Mouse (Mus musculus) T-helper 17 cell (primary cell): Measurements from ENCODE around the gene Rabgap1l.

Experiments
- in situ Hi-C, 2 experiments: fragments of 300-600 bp; cut with MboI, MseI; formaldehyde crosslinking; loops; 1 replicate in 1 of 2; 2 replicates in 1 of 2; pipeline ENCODE4 v1.15.1; 2025; ENCODE audit warnings: high pct_unique_total_duplicates in 2 of 2

The Rabgap1l gene

DNA sequence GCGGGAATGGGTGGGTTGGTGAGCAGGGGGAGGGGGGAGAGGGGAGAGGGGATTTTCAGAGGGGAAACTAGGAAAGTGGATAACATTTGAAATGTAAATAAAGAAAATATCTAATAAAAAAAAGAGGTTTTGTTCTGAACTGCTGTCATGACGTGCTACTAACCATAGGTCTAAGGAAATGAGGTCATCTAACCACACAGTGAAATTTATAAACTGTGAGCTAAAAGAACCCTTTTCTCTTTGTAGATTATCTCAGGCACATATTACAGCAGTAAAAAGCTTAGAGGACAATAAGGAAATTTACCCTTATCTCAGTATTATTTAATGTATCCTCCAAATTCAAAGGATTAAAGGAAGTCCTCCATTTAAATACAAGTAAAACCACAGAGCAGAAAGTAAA lies 396.0 kb downstream of the Rabgap1l start:
- in situ Hi-C loops, result no loop called here

DNA sequence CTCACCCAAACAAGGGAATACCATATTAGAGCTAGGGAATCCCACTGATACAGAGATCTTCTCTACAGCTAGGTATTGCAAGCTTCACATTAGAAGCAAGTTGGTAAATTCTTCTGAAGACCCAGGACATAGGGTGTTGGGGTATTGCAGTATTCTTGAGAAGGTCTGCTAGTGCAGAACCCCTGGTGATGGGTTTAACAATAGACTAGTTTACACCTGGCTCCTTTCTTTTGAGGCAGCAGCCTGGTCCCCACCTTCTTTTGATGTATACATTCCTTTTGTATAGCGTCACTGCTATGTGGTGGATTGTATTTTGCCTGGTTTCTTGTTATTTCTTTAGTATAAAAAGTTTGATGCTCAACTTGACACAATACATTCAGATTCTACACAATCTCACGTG lies 405.6 kb downstream of the Rabgap1l start:
- in situ Hi-C loops, result no loop called here

DNA sequence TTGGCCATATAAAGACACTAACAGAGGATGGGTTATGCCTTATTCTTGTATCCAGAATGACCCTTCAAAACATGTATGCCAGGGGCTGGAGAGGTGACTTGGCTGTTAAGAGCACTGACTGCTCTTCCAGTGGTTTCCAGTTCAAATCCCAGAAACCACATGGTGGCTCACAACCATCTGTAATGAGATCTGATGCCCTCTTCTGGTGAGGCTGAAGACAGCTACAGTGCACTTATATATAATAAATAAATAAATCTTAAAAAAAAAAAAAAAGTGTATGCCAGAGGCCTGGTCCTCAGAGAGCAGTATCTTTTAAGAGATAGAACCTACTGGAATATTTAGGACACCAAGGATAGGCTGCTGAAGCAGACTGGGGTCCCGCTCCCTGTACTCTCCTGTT lies 414.6 kb downstream of the Rabgap1l start:
- in situ Hi-C loops, result loop anchor here in 1 of 2 experiments (10.0 kb wide), 1 partner anchor 134 kb away; no protein-coding TSS in a partner anchor

DNA sequence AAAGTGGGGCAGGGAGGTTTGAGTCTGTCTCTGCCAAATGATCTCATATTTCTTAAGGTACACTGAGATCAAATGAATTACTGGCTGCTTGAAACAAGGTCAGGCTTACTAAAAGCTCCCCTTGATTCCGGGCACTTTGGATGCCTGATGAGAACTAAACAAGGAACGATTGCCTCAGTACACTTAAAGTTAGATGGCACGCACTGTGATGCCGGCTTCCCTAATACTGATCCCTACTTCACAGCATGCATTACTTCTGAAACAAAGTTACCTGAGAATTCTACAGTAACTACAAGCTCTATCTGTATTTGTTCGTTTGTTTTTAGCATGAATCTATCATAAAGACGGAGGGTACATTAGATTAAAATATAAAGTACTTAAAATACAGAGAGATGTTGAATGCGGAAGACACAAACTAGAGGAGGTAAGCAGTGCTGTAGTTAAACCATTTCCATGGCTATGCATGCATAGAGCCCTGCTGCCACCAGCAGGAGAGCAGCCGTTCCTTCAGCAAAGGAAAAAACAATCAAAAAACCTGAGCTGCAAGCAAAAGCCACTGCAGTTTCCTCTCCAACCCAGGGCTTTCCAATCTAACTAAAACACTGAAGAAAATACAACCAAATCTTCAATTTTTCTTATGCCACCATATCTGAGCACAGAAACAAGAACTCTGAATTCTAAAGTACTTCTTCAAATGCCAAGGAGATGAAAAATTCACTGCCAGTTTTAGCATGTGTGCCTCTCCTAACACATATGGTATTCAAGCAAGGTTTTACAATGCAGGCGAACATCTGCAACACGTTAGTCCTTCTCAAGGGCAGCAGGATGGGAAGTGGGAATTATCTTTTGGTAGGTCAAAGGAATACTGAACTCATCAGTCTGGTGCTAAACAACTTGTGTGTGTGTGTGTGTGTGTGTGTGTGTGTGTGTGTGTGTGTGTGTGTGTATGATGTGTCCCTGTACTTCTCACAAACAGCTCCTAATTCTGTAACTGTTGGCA lies 415.4 kb downstream of the Rabgap1l start:
- in situ Hi-C loops, result loop anchor here in 1 of 2 experiments (10.0 kb wide), 1 partner anchor 133 kb away; no protein-coding TSS in a partner anchor

DNA sequence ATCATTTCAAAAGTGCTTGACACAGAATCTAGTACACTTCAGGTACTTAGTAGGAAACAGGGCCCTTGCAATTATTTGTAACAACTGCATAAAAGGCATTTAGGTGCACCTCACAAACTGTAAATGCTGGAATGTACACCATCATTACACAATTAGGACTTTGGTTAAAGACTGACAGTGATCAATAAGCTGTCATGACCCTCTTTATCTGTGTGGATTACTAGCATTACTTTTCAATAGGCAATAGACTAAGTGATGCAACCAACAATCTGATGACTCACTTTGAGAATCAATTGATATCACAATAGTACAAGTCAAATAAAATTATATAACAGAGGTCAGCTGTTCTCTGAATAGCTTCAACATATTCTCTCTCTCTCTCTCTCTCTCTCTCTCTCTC lies 418.5 kb downstream of the Rabgap1l start:
- in situ Hi-C loops, result loop anchor here in 1 of 2 experiments (10.0 kb wide), 1 partner anchor 130 kb away; no protein-coding TSS in a partner anchor

DNA sequence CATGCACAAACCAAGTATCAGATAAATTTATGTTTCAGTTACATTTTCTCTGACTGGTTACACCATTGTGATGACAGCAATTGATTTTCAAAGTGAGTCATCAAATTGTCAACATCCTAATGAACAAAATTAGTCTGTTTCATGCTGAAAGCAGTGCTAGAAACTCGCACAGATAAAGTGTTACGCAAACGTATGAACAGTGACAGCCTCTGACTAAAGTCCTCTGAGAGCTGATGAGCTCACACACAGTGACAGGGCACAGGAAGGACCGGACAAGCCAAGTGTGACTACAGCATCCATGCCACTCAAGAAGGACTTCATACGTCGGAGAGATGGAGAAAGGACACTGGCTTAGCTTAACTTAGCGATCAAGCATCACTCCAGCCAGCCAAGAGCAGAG lies 419.7 kb downstream of the Rabgap1l start:
- in situ Hi-C loops, result loop anchor here in 1 of 2 experiments (10.0 kb wide), 1 partner anchor 129 kb away; no protein-coding TSS in a partner anchor

DNA sequence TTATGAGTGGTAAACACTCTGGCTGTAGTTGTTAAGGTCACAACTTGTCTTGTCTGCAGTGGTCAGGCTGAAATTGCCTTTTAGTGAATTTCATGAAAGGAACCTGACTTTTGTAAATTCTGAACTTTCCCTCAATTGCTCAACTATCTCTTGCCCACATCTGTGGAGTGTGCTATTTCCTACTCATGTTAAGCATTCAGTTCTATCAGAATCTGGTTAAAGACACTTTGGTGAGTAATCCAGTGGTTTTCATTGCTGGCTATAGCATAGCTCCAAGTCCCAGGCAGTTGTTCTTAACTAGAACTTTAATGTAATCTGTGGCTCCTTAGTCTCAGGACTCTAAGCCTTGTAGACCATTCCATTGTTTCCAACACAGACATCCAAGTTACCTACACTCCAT lies 421.3 kb downstream of the Rabgap1l start:
- in situ Hi-C loops, result loop anchor here in 1 of 2 experiments (10.0 kb wide), 1 partner anchor 127 kb away; no protein-coding TSS in a partner anchor

DNA sequence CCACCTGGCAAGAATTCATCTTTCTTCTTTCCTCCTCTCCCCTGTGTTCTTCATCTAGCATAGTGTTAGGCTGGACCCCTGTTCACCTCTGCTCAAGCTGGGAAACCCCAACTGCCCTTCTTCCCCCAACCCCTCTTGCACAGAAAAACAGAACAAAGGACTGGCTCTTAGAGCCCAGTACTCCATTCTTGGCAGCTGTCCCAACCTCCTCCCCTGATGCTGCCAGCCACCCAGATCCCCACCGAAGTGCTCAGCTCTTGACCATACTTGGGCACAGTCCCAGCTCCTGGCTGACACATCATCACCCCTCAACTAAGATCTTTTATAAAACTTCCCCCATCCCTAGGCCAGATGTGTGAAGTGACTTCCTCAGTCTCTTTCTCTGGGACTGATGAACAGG lies 422.5 kb downstream of the Rabgap1l start:
- in situ Hi-C loops, result loop anchor here in 1 of 2 experiments (10.0 kb wide), 1 partner anchor 126 kb away; no protein-coding TSS in a partner anchor

DNA sequence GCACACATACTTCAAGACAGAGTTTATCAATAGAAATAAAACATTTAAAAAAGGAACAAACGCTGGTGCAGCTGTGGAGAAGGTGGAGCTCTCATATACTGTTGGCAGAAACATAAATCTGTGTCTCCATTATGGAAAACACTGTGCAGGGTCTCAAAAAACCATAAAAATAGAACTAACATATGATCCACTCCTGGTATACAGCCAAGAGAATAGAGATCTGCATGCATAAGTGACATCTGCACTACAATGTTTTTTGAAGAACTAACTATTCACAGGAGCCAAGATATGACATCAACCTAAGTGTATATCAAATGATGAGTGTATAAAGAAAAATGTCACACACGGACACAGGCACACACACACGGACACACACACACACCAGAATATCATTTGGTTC lies 426.4 kb downstream of the Rabgap1l start:
- in situ Hi-C loops, result no loop called here

DNA sequence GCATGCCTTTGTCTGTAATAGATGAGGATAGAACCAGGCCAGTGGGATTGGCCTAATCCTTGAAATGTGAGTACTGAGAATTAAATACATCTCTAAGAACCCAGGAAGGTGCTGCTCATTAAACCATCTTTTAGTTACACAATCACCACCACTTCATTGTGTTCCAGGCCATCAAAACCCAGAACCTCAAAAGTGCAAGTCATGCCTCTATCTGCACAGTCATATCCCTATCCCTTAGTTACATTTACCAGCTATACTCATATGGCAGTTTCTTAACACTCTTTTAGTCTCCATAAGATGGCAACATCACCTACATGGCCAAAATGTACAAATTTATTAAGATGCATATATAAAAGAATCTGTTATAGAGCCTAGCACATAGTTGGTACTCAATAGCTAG lies 435.7 kb downstream of the Rabgap1l start:
- in situ Hi-C loops, result no loop called here

DNA sequence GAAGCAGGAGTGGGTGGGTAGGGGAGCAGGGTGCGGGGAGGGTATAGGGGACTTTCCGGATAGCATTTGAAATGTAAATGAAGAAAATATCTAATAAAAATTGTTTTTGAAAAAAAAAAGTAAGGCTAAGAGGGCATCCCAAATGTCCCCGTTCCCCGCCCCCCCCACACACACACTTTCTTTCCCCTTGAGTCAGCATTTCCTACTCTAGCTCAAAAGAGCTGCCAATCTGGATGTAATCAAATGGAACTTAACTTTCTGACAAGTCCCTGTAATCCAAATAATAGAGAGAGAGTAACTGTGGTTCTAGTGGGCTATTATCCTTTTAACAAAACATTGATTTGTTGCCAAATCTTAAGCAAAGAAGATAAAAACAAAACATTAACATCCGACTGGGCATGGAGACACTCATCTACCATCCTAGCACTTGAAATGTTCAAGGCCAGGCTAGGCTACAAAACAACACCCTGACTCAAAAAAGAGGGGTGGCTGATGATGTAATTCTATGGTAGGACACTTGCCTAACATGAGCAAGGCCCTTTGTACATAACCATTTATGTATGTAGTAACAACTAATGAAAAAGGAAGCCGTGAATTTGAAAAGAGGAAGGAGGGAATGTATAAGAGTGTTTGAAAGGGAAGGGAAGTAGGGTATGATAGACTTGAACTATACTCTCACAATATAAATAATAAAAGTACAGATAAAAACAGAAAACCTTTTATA lies 439.1 kb downstream of the Rabgap1l start:
- in situ Hi-C loops, result no loop called here

DNA sequence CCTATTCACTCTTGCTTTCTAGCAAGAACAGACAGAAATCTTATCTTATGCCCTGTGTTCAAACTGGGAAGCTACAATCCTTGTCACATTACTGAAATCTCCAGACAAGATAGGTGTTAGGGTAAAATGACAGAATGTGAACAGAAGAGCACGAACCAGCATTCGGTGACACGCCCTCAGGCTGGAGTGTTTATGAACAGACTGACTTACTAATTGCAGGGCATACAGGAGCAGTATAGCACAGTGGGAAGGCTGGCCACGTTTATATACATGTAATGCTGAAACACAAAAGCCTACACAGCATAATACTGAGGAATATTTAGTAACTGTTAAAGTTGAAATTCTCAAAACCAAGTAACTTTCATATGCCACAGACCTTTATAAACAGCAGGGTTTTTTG lies 440.7 kb downstream of the Rabgap1l start:
- in situ Hi-C loops, result no loop called here

DNA sequence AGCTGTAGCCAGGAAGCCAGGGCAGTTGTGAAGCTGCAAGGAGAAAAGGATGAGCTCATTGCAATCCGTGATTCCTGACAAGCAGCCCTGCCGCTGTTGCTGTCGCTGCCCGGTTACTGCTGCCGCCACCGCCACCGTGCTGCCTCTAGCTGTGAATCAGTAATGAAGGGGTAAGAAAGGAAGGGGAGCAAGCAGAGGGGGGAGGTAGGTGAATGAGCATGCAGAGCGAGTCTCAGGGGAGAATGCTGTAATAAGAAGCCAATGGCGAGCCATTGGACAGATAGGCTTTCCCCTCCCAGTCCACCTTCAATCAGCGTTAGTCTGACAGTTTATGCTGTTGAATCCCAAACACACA lies 441.2 kb downstream of the Rabgap1l start:
- in situ Hi-C loops, result no loop called here

DNA sequence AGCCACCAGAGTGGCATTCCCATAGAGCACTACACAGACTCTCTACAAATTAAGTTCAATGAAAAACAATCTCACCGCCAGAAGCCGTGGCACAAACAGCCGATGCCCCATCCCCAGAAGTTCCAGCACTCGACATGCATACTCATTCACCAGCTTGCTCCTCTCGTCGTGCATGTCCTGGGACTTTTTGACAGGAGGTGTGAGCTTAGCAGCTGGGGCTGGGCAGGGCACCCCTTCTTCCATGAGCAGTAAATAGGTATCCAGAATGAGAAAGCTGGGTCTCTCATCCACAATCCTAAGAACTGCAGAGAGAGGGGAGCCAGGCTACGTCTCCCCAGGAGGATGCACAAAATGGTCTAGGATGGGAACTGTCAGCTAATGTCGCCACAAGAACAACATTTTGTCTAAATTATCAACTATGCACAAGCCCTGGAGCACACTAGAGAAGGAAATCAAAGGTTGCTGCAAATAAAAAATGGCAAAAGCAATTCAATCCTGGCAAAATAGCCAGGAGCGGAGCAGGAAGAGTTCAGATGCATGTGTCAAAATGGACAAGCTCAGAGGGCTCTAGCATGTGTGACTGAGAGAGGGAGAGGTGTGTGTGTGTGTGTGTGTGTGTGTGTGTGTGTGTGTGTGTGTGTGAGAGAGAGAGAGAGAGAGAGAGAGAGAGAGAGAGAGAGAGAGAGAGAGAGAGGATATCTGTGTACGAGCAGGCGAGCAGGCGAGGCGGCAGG lies 441.7 kb downstream of the Rabgap1l start:
- in situ Hi-C loops, result no loop called here

DNA sequence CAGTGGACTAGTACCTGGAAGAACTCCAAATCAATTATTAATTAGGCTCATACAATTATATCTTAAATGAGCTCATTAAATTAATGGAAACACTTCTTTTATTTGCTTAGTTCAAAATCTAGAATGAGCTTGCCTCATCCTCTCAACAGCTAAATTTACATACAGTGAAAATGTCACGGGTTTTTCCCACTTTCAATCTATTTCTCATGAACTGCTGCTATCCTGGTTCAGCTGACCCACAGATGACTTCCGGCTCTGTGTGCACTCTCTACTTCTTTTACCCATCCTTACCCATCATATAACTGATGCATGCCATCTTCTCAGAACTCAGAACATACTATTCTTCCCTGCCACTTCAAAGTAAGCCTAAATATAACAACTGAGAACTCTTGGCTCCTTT lies 452.4 kb downstream of the Rabgap1l start:
- in situ Hi-C loops, result no loop called here

DNA sequence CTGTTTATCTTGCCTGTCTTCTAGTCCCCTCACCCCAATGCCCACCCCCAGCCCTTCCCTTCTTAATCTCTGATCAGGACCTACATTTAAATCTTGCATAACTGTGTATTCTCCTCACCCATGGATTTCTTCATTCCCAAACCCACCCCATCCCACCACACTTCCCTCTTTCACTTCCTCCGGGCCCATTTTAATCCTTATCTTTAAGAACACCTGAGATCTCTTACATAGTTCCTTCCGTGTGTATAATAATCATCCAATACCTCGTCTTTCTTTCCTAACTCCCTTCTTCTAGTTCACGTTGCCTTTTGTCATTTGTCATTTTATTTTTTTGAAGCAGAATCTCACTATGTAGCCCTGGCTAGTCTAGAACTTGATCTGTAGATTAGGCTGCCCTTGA lies 453.6 kb downstream of the Rabgap1l start:
- in situ Hi-C loops, result no loop called here

DNA sequence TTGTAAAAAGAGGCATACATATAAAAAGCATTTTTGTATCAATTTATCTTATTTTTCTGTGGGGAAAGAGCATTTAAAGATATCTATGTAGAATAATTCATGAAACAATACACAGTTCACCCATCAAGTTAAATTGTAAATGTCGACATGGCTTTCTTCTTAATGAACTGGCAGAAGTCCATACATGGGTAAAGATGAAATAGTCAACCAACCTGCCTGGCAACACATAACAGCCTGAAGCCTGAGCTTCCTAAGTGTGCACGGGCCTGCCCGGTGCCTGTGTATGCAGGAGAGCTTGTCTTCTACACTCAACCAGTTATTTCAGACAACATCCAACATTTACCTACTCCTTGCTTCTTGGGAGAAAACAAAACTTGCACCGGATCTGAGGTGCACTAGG lies 458.2 kb downstream of the Rabgap1l start:
- in situ Hi-C loops, result no loop called here

DNA sequence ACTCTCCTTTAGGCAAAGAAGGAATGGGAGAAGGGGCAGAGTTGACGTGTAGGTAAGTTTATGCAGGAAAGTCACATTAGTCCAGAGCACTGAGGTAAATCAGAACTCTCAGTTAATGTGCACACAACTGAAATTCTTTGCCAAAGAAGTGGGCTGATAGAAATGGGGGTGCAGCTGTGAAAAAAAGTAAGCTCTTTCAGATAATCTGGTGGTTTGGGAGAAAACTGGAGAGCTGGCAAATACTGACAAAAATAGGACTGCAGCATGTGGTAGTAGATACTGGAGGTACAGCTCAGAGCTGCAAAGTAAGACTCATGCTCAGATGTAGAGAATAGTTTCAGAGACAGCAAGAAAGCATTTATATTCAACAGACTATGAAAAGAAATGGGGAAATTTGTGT lies 462.2 kb downstream of the Rabgap1l start:
- in situ Hi-C loops, result no loop called here

DNA sequence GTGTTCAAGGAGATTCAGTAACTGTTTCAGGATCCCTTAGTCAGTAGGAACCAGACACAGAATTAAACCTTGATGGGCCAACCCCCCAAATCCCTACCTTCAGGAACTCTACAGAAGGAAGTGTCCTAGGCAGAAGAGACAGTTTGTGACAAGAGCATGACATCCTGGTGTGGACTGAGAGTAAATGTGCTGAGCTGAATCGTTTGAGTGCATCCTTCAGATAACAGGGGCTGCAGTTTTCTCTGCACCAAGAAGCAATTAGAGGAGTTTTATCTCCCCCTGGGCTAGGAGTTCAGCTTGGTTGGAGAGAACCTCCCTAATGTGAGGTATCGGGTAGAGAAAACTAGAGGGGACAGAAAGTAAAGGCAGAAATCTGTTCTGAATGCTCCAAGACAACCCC lies 462.8 kb downstream of the Rabgap1l start:
- in situ Hi-C loops, result no loop called here

DNA sequence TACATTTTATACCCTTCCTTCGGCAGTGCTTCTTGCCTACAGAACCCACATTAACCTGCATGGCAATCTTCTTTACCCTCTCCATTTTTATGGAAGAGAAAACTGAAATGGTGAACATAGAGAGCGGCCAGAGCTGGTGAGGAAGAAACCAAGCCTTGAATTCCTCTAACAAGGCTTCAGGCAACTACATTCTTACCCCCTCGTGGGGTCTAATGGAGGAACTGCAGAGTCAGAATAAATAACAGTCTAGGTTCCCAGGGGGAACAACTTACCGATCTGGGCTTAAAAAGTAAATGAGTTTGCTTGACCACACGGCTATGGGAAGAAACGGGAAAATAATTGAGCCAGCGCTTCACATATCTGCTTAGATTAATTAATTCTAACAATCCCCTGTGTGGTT lies 463.2 kb downstream of the Rabgap1l start:
- in situ Hi-C loops, result no loop called here

DNA sequence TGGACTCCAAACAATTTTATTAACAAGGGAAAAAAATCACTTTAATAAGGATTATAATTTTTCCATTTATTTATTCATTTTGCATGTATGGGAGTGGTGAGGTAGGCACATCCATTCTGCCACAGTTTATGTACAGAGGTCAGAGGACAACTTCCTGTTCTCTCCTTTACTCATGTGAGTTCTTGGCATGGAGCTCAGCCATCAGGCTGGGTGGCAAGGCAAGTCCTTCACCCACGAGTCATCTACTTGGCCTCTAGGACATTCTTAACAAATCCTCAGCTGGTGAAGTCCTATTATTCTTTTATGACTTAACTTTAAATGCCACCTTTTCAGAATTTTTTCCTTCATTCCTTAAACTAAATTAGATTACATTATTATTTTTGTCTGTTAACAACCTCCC lies 465.5 kb downstream of the Rabgap1l start:
- in situ Hi-C loops, result no loop called here

DNA sequence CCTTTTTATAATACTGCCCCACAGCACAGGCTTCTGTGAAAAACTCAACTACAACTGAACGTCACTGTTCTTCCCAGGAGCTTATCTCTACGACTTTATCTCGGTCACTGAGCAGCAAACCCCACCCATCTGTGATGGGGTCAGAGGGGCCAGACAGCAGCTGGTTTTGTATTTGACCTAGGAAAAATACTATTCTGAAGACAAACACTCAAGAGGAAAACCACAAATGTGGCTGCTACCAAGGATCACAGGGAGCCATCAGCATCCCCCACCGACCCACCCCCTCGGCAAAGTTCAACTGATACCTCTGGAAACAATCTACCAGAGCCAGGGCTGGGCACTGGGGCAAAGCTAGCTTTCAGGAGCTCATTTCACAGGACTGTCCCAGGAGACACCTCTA lies 467.5 kb downstream of the Rabgap1l start:
- in situ Hi-C loops, result no loop called here
